Mouse (Mus musculus): ENCODE measurements around the gene Medag. TPM values are rescaled to one million over a fixed set of nuclear protein-coding genes. Genes with fewer than 3 reads are reported as not detected.

The Medag gene
- total and polyA plus RNA-seq, 3 experiments: 6.7 to 12.5 (median 12.3) TPM

DNA sequence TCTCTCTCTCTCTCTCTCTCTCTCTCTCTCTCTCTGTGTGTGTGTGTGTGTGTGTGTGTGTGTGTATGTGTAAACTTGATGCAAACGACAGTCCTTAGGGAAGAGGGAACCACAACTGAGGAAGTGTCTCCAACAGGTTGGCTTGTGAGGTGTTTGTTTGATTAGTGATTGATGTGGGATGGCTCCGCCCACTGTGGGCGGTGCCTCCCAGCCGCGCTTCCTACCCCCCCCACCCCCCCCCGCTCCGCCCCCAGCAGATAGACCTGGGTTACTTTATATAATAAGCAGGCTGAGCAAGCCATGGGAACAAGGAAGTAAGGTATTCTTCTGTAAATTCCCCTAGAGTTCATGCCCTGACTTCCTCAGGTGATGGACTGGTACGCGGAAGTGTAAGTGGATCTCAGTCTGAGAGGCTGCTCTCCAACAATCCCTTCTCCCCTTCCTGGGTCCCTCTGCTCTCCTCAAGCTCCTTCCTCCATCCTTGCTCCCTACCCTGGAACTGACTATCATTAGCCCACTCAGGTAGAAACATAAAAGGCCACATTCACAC is 22.7 kb downstream of the Medag start:
- intact Hi-C loops (cut with DNase I): no loop called here
- H3K27me3 ChIP-seq (ENCODE audit: control insufficient read depth, insufficient read depth, low read length): no peaks in the 10 kb centered on the region
- no peak overlapping the region for H3K4me3 ChIP-seq
- H3K79me2 ChIP-seq (replicated peaks; ENCODE audit: control insufficient read depth, insufficient read depth, low read length): no peaks in the 10 kb centered on the region
- DNase-seq: no peak
- no peaks in the 10 kb centered on the region for H3K36me3 ChIP-seq (ENCODE audit: control insufficient read depth, insufficient read depth, low read length)
- WGBS: 21% methylated on average over 9 of the region's 9 CpGs
- H3K9ac ChIP-seq (ENCODE audit: low read depth, low read length): no peak overlapping the region
- no peaks in the 10 kb centered on the region; the same call in 1 of the 2 replicates for H3K4me1 ChIP-seq (ENCODE audit: control insufficient read depth, insufficient read depth, low read length)
- H3K27ac ChIP-seq: no peak overlapping the region
- TF ChIP-seq CTCF (IDR thresholded peaks at IDR 0.05) (no peak), POLR2A (IDR thresholded peaks at IDR 0.05; ENCODE audit: insufficient read depth, low read depth, low read length) (no peak), EP300 (IDR thresholded peaks at IDR 0.05; ENCODE audit: insufficient read depth, low read depth, low read length) (no peak)

DNA sequence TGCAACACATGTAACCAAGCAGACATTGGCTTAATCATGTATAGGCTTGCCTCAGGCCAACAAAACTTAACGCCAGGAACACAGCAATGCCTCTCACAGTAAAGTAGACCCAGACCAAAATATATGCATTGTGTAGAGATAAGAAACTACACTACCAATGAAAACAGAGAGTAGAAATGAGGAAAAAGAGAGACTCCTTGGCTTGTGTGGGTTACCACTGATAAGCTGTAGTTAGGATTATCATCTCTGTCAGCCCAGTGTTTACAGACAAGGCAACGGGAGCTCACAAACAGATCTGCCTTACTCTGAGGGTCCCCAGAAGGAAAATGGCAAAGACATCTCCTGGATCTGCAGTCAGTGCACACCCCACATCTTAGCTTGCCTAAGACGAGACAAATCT is 25.0 kb downstream of the Medag start:
- H3K36me3 ChIP-seq (ENCODE audit: control insufficient read depth, insufficient read depth, low read length): no peaks in the 10 kb centered on the region
- H3K4me3 ChIP-seq: no peak overlapping the region
- DNase-seq: no peak
- H3K79me2 ChIP-seq (replicated peaks; ENCODE audit: control insufficient read depth, insufficient read depth, low read length): no peaks in the 10 kb centered on the region
- intact Hi-C loops (cut with DNase I): no loop called here
- TF ChIP-seq POLR2A (IDR thresholded peaks at IDR 0.05; ENCODE audit: insufficient read depth, low read depth, low read length) (no peak), EP300 (IDR thresholded peaks at IDR 0.05; ENCODE audit: insufficient read depth, low read depth, low read length) (no peak), CTCF (IDR thresholded peaks at IDR 0.05) (no peak)
- H3K27ac ChIP-seq: no peak overlapping the region
- H3K27me3 ChIP-seq (ENCODE audit: control insufficient read depth, insufficient read depth, low read length): peaks cover 2% of the 10 kb centered on the region
- H3K9ac ChIP-seq (ENCODE audit: low read depth, low read length): no peak overlapping the region
- 57% methylated on average over 3 of the region's 3 CpGs for WGBS
- no peaks in the 10 kb centered on the region; the same call in 1 of the 2 replicates for H3K4me1 ChIP-seq (ENCODE audit: control insufficient read depth, insufficient read depth, low read length)

DNA sequence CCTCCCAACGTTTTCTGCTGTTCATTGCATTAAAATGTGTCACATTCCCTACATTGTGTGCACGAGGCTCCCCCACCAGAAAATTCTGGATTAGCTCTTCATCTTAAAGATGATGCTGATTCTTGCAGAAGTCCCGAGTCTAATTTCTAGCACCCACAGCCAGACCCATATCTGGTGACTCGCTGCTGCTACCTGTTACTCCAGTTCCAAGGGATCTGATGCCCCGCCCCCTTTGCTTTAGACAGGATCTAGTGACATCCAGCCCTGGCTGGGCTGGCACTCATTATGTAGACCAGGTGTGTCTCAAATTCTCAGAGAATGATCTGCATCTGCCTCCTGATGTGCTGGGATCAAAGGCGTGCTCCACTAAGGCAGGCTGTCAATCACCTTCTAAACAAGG is 25.6 kb downstream of the Medag start:
- TF ChIP-seq POLR2A (IDR thresholded peaks at IDR 0.05; ENCODE audit: insufficient read depth, low read depth, low read length) (no peak), CTCF (IDR thresholded peaks at IDR 0.05) (no peak)
- WGBS: 71% methylated on average over 6 of the region's 6 CpGs

DNA sequence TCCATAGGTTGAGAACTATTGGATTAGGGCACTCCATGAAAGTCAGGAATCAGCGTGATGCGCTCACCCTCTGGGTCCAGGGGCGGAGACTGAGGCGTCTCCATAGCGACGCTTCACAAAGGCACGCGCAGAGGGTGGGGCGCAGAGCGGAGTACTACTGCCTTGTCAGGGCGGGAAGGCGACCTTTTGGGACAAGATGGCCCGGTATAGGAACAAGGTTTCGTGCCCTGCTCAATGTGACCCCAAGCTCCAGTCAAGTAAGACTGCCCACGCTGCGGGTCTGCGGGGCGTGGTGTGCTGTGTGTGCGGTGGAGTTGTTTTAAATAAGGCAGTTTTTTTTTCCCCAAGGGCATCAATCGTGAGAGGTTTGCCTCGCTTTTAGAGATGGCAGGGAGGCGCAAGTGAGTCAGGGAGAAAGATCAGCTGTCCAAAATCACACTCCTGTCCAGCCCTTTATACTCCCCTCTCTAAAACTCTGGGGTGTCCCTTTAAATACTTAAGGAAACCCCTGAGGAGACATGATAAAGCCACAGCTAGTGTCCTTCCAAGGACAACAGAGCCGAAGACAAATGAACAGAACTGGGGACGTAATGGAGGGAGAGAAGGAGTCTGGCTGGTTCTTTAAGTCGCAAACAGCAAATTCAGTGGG is 28.1 kb downstream of the Medag start, which contains the start of gene Tex26:
Tex26 (plus strand) TSS at position 130 of the 649 bp plus-strand sequence.
- H3K4me1 ChIP-seq (ENCODE audit: control insufficient read depth, insufficient read depth, low read length): no peaks in the 10 kb centered on the region; the same call in 1 of the 2 replicates
- peak within 1 kb of the TSS; percentile 29 for H3K4me3 ChIP-seq
- no peaks in the 10 kb centered on the region for H3K79me2 ChIP-seq (replicated peaks; ENCODE audit: control insufficient read depth, insufficient read depth, low read length)
- no peak within 1 kb of the TSS for H3K9ac ChIP-seq (ENCODE audit: low read depth, low read length)
- TF ChIP-seq POLR2A (IDR thresholded peaks at IDR 0.05; ENCODE audit: insufficient read depth, low read depth, low read length) (no peak), EP300 (IDR thresholded peaks at IDR 0.05; ENCODE audit: insufficient read depth, low read depth, low read length) (no peak), CTCF (IDR thresholded peaks at IDR 0.05) (no peak)
- DNase-seq: peak; percentile 46 to 50
- H3K27ac ChIP-seq: no peak within 1 kb of the TSS; the same call in 1 of the 2 replicates
- H3K27me3 ChIP-seq (ENCODE audit: control insufficient read depth, insufficient read depth, low read length): peaks cover 2% of the 10 kb centered on the region
- WGBS: under 1% methylated on average over 25 of the region's 25 CpGs
- no peaks in the 10 kb centered on the region for H3K36me3 ChIP-seq (ENCODE audit: control insufficient read depth, insufficient read depth, low read length)
- intact Hi-C loops (cut with DNase I): no loop called here

More for the DNA sequence above, 25.6 kb downstream of the Medag start:
- no peak overlapping the region for H3K27ac ChIP-seq
- DNase-seq: no peak
- no peaks in the 10 kb centered on the region for H3K79me2 ChIP-seq (replicated peaks; ENCODE audit: control insufficient read depth, insufficient read depth, low read length)
- intact Hi-C loops (cut with DNase I): no loop called here
- no peaks in the 10 kb centered on the region; the same call in 1 of the 2 replicates for H3K4me1 ChIP-seq (ENCODE audit: control insufficient read depth, insufficient read depth, low read length)
- no peak overlapping the region for H3K9ac ChIP-seq (ENCODE audit: low read depth, low read length)
- H3K27me3 ChIP-seq (ENCODE audit: control insufficient read depth, insufficient read depth, low read length): peaks cover 2% of the 10 kb centered on the region
- H3K36me3 ChIP-seq (ENCODE audit: control insufficient read depth, insufficient read depth, low read length): no peaks in the 10 kb centered on the region
- H3K4me3 ChIP-seq: no peak overlapping the region

DNA sequence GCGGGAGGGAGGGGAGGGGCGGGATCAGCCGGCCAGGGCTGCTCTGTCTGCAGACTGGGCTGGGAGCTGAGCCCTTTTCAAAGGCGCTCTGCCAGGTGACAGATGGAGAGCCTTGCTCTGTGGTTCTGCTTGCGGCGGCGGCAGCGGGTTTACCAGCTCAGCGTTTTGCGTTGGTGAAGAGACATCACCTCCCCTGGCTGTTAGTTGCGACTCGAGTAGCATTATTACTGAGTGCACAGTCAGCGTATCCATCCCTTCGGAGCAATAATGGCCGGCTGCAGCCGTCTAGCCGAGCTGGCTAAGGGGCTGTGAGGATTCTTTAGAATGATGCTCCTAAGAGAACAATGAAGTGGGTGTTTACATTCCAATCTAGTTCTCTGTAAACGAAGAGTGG is 28.6 kb downstream of the Medag start:
- under 1% methylated on average over 18 of the region's 18 CpGs for WGBS
- intact Hi-C loops (cut with DNase I): no loop called here
- H3K27ac ChIP-seq: no peak overlapping the region; the same call in 1 of the 2 replicates
- no peaks in the 10 kb centered on the region for H3K79me2 ChIP-seq (replicated peaks; ENCODE audit: control insufficient read depth, insufficient read depth, low read length)
- H3K4me1 ChIP-seq (ENCODE audit: control insufficient read depth, insufficient read depth, low read length): no peaks in the 10 kb centered on the region; the same call in 1 of the 2 replicates
- no peak overlapping the region for H3K9ac ChIP-seq (ENCODE audit: low read depth, low read length)
- peaks cover 2% of the 10 kb centered on the region for H3K27me3 ChIP-seq (ENCODE audit: control insufficient read depth, insufficient read depth, low read length)
- DNase-seq: peak; percentile 58 to 61
- no peak for TF ChIP-seq CTCF (IDR thresholded peaks at IDR 0.05)
- TF ChIP-seq POLR2A (IDR thresholded peaks at IDR 0.05; ENCODE audit: insufficient read depth, low read depth, low read length): no peak
- TF ChIP-seq EP300 (IDR thresholded peaks at IDR 0.05; ENCODE audit: insufficient read depth, low read depth, low read length): no peak
- no peaks in the 10 kb centered on the region for H3K36me3 ChIP-seq (ENCODE audit: control insufficient read depth, insufficient read depth, low read length)
- peak overlapping the region; percentile 28; the same call in 1 of the 2 replicates for H3K4me3 ChIP-seq

DNA sequence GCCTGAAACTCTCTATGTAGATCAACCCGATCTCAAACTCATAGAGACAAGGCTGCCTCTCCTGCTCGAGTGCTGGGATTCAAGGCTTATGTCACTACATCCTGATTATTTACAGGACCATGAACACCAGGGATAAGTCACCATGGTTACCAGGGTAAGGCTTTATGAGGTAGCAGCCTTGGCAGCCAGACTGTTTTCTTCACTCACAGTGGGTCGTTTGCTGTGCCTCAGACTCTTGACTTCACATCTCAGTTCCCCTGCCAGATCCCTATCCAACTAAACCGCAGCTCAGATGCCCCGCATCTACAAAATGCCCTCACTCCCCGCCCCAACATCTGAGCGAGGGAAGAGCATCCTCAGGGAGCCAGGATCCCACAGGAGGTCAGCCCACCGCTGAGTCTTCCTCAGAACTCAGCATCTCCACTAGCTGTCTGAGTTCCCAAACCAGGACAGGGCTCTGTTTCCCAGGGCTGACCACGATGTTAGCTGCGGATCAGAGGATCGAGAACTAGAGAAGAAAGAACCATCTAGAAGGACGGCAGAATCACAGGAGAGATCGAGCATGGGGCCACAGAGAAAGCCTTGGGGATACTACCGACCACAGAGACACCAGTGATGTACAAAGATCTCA is 30.2 kb downstream of the Medag start:
- TF ChIP-seq EP300 (IDR thresholded peaks at IDR 0.05; ENCODE audit: insufficient read depth, low read depth, low read length): no peak
- TF ChIP-seq CTCF (IDR thresholded peaks at IDR 0.05): no peak
- no peak for TF ChIP-seq POLR2A (IDR thresholded peaks at IDR 0.05; ENCODE audit: insufficient read depth, low read depth, low read length)
- Histone ChIP-seq H3K36me3 (ENCODE audit: control insufficient read depth, insufficient read depth, low read length) (no peaks in the 10 kb centered on the region), H3K79me2 (replicated peaks; ENCODE audit: control insufficient read depth, insufficient read depth, low read length) (no peaks in the 10 kb centered on the region), H3K27me3 (ENCODE audit: control insufficient read depth, insufficient read depth, low read length) (peaks cover 2% of the 10 kb centered on the region), H3K4me1 (ENCODE audit: control insufficient read depth, insufficient read depth, low read length) (no peaks in the 10 kb centered on the region; the same call in 1 of the 2 replicates), H3K4me3 (no peak overlapping the region), H3K27ac (no peak overlapping the region), H3K9ac (ENCODE audit: low read depth, low read length) (no peak overlapping the region)
- no peak for DNase-seq
- intact Hi-C loops (cut with DNase I): no loop called here
- 55% methylated on average over 14 of the region's 14 CpGs for WGBS

All from heart, adult 2 months (tissue).